Mouse (Mus musculus): Measurements from ENCODE around the gene Auts2. TPM values are rescaled to one million over a fixed set of nuclear protein-coding genes. Genes with fewer than 3 reads are reported as not detected.

Auts2 gene
- total RNA-seq, 2 experiments from 2014 or later = 101 to 109 TPM

GRCm38 (mm10) chr5:131547926-131548325 lies 995.2 kb downstream of the Auts2 start:
- DNase-seq (ENCODE audit: low spot score in 2 of 2) = no peak

- DNase-seq (ENCODE audit: low spot score in 2 of 2) = no peak
These were observed 996.7 kb downstream of the Auts2 start for GRCm38 (mm10) chr5:131546414-131546813.

DNA sequence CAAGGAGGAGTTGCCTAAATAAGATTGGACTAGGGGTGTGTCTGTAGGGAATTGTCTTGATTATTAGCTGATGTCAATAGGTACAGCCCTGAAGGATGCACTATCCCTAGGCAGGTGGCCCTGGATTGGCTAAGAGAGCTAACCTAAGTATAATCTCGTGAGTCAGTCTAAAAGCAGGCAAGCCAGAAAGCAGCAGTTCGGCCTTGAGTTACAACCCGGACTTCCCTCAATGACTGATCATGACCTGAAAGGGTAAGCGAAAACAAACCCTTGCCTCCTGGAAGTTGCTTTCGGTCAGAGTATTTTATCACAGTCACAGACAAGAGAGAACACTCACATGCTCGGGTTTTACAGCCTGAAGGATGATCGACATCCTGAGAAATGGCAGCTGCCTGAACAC lies 998.8 kb downstream of the Auts2 start:
- DNase-seq (ENCODE audit: low spot score in 2 of 2) = no peak

GRCm38 (mm10) chr5:131538311-131538915 lies 1004.7 kb downstream of the Auts2 start:
- DNase-seq (ENCODE audit: low spot score in 2 of 2) = peak; percentile 67 to 72

DNA sequence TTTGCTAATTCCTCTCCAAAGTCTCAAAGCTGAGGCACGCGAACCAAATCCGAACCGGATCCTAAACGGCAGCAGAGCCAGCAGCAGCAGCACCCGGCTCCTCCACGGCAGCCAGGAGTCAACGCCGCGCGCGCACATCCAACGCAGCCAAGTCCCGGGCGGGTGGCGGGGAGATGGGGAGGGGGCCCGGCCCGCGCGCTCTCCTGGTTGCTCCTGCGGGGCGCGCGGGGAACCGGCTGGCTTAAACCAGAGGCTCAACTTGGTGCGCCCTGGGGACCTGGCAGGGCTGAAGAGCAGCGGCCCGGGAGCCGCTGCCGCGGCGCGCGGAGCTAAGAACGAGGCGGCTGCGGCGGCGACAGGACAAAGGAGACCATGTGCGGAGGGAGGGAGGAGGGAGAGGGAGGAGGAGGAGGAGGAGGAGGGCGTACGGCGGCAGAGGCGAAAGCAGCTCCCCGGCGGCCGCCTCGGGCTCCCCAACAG lies 1005.3 kb downstream of the Auts2 start:
- DNase-seq (ENCODE audit: low spot score in 2 of 2) = peak; percentile 14 to 57

DNA sequence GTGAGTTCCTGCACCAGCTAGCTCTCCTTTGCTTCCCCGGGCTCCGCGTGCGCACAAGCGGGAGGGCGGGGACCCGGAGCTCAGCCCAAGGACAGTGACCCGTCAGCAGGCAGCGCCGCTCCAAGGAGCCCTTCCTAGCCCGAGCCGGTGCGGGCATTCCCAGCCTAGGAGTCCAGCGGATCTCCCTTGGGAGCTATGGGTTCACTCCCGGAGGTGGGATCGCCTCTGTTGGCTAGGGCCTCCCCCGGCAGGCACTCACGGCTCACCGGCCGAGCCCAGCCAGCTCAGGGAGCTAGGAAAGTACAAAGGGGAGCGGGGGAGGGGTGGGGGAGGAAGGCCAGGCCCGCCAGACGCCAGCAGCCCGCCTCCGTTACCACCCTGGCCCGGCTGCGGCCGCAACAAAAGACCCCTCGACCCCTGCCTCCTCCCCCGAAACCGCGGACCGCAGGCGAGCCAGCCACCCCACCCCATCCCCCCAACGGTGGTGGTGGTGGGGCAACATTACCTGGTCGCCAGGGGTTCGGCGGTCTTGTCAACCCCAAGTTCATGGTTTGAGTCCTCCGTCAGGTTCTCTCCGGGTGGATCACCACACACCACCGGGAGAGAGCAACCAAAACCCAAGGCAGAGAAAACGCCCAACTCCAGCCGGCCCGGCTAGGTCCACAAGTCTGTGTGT lies 1005.9 kb downstream of the Auts2 start:
- peak; percentile 47 to 56 for DNase-seq (ENCODE audit: low spot score in 2 of 2)

DNA sequence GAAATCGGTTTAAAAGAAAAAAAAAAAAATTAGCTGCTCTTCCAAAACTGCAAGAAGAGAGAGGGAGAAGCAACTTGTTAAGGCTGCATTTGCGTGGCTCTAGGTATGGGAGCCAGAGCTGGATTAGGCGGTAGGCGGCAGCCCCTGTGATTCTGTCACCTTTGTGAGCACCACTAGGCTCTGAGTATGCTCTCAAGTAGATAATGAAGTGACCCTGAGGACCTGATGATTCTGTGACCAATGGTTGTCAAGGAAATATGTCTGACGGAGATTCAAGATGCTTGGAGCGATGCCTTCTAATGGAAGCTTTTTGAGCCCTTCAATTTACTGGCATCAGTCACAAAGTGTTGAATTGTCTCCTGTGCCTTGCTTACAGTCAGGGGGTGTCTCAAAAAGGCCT lies 1007.4 kb downstream of the Auts2 start:
- DNase-seq (ENCODE audit: low spot score in 2 of 2) = no peak

GRCm38 (mm10) chr5:131533815-131534214 lies 1009.3 kb downstream of the Auts2 start:
- peak; percentile 62 to 66 for DNase-seq (ENCODE audit: low spot score in 2 of 2)

GRCm38 (mm10) chr5:131531744-131532552 lies 1011.2 kb downstream of the Auts2 start:
- no peak for DNase-seq (ENCODE audit: low spot score in 2 of 2)

DNA sequence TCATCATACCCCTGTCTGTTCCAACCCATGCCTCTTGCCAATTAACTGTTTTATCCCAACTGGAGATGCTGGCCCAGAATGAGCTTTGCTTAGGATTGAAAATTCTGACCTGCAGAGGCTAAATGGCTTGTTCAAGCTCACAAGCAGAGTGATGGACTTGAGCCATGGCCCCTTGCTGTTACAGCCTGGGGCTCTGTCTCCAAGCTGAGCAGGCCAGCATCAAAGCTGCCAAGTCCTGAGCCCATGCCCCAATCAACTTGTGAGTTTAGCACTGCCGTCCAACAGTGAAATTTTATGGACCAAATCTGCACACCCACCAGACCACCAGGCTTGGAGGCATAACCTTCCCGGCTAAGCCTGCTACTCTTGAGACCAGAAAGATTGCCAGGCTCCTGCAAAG lies 1012.3 kb downstream of the Auts2 start:
- DNase-seq (ENCODE audit: low spot score in 2 of 2) = no peak

GRCm38 (mm10) chr5:131526666-131527065 lies 1016.5 kb downstream of the Auts2 start:
- DNase-seq (ENCODE audit: low spot score in 2 of 2) = no peak

GRCm38 (mm10) chr5:131524900-131525465 lies 1018.2 kb downstream of the Auts2 start:
- no peak for DNase-seq (ENCODE audit: low spot score in 2 of 2)

DNA sequence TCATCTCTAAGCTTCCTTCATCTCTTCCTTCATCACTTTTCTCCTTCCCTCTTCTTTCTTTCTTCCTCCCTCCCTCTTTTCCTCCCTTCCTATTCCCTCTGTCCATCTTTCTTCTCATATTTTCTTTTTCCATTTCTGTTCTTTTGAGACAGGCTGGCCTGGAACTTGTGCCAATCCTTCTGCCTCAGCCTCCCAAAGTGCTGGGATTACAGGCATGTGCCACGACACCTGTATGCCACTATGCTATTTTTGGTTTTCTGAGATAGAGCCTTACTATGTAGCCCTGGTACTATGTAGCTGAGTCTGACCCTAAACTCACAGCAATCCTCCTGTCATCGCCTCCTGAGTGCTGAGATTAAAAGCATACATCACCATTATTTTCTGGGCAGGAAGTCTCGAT lies 1023.6 kb downstream of the Auts2 start:
- no peak for DNase-seq (ENCODE audit: low spot score in 2 of 2)

GRCm38 (mm10) chr5:131517677-131518076 lies 1025.5 kb downstream of the Auts2 start:
- DNase-seq (ENCODE audit: low spot score in 2 of 2) = no peak

DNA sequence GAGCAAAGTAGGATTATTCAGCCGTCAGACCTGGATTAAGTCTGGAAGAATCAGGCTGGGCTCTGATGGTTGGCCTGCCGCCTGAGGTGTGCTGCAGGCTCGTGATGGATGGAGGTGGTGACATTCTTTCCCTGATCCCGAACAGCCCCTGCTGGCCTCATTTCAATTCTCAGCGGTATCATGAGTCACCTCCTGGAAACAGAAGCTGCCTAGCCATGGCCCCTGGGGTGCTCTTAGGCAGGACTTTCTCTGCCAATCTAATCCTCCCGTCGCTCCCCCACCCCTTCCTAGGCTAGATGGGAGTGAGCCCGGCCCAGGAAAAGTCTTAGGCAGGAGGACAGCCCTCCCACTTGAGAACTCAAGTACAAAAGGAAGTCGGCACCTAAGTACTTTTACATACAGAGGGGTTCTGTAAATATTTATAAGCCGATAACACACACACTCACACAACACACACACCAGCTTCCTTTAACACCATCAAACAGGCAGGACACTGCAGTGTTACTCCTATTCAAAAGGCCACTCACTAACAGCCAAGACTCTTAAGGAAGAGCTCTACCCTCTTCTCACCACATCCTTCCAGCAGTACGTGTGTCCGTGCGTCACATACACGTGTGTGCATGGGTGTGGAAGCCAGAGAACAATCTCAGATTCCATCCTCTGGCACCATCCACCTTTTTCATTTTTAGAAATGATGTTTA lies 1027.3 kb downstream of the Auts2 start:
- DNase-seq (ENCODE audit: low spot score in 2 of 2) = no peak

- DNase-seq (ENCODE audit: low spot score in 2 of 2) = no peak
These were observed 1029.4 kb downstream of the Auts2 start for GRCm38 (mm10) chr5:131513753-131514152.

DNA sequence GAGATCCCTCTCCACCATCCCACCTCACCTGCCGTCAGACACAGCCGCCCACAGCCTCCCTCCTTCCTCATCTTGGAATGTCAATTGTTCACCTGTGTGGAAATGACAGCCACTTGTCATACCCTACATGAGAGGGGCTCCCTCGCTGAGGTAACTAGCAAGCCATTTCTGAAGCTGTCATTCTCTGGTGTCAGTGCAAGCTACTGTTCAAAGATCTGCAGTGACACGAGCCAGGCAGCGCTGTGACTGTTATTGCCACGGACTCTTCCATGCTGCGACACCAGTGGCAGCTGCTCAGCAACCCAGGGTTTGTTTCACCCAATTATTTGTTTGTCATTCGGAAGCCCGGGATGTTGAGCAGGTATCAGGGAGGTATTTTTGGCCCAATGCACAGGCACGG lies 1030.5 kb downstream of the Auts2 start:
- DNase-seq (ENCODE audit: low spot score in 2 of 2) = no peak

- no peak for DNase-seq (ENCODE audit: low spot score in 2 of 2)
These were observed 1032.5 kb downstream of the Auts2 start for GRCm38 (mm10) chr5:131510659-131511058.

DNA sequence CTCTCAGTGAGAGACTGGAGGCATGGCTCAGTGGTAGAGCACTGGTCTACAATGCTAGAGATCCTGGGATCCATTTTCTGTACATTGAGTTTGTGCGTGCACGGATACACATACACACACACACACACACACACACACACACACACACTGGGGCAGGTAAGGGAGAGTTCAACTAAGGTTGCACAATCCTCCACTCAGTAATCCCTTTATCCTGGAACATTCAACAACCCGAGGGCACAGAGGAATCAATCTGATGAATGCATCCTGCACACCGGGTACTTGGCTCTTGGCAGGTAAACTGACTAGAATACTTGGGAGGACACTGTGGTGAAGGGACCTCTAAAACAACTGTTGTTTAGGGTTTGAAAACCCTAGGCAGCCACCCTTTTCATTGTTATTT lies 1033.8 kb downstream of the Auts2 start:
- DNase-seq (ENCODE audit: low spot score in 2 of 2) = no peak

- DNase-seq (ENCODE audit: low spot score in 2 of 2) = no peak
These were observed 1044.3 kb downstream of the Auts2 start for GRCm38 (mm10) chr5:131498865-131499264.

All from left cerebral cortex, adult 18-20 months (tissue).